Mouse (Mus musculus): ENCODE measurements around the gene Trp53bp1. TPM values are rescaled to one million over a fixed set of nuclear protein-coding genes. Genes with fewer than 3 reads are reported as not detected.

Trp53bp1 gene
- total and polyA plus RNA-seq, 2 experiments from 2014 or later: 20.3 to 74.4 TPM

- no peak for TF ChIP-seq EP300 (IDR thresholded peaks at IDR 0.05; ENCODE audit: low read depth)
- no peak for TF ChIP-seq CTCF (IDR thresholded peaks at IDR 0.05; ENCODE audit: low read depth)
- Histone ChIP-seq H3K27ac (ENCODE audit: low read depth) (no peak overlapping the region), H3K9me3 (replicated peaks; ENCODE audit: control insufficient read depth, low read length) (no peaks in the 10 kb centered on the region), H3K4me1 (ENCODE audit: control insufficient read depth, insufficient read depth) (no peaks in the 10 kb centered on the region), H3K4me2 (ENCODE audit: low read depth, low read length) (no peak overlapping the region), H3K27me3 (ENCODE audit: control insufficient read depth, insufficient read depth, low read length) (no peaks in the 10 kb centered on the region), H3K36me3 (replicated peaks; ENCODE audit: control insufficient read depth, insufficient read depth, low read length) (peaks cover 64% of the 10 kb centered on the region), H3K4me3 (ENCODE audit: low read depth, low read length) (no peak overlapping the region), H3K9ac (replicated peaks; ENCODE audit: low read depth, low read length) (no peak overlapping the region)
- no peak for DNase-seq (ENCODE audit: low spot score)
- no peak for ATAC-seq (ENCODE audit: insufficient read depth, low read depth)
- WGBS: 70% methylated on average over 5 of the region's 5 CpGs
Measured at GRCm38 (mm10) chr2:121183431-121183830, 87.8 kb downstream of the Trp53bp1 start.

- ATAC-seq (ENCODE audit: insufficient read depth, low read depth): no peak
- no peak for DNase-seq (ENCODE audit: low spot score)
- no peak overlapping the region for H3K4me3 ChIP-seq (ENCODE audit: low read depth, low read length)
- WGBS: 95% methylated on average over 3 of the region's 3 CpGs
- peaks cover 78% of the 10 kb centered on the region for H3K36me3 ChIP-seq (replicated peaks; ENCODE audit: control insufficient read depth, insufficient read depth, low read length)
- H3K9me3 ChIP-seq (replicated peaks; ENCODE audit: control insufficient read depth, low read length): no peaks in the 10 kb centered on the region
- no peak overlapping the region for H3K9ac ChIP-seq (replicated peaks; ENCODE audit: low read depth, low read length)
- H3K27me3 ChIP-seq (ENCODE audit: control insufficient read depth, insufficient read depth, low read length): no peaks in the 10 kb centered on the region
- no peaks in the 10 kb centered on the region for H3K4me1 ChIP-seq (ENCODE audit: control insufficient read depth, insufficient read depth)
- TF ChIP-seq EP300 (IDR thresholded peaks at IDR 0.05; ENCODE audit: low read depth) (no peak), CTCF (IDR thresholded peaks at IDR 0.05; ENCODE audit: low read depth) (no peak)
- no peak overlapping the region for H3K4me2 ChIP-seq (ENCODE audit: low read depth, low read length)
- no peak overlapping the region for H3K27ac ChIP-seq (ENCODE audit: low read depth)
Measured at GRCm38 (mm10) chr2:121178828-121179479, 92.3 kb downstream of the Trp53bp1 start.

- Histone ChIP-seq H3K9me3 (replicated peaks; ENCODE audit: control insufficient read depth, low read length) (no peaks in the 10 kb centered on the region), H3K27me3 (ENCODE audit: control insufficient read depth, insufficient read depth, low read length) (no peaks in the 10 kb centered on the region), H3K4me3 (ENCODE audit: low read depth, low read length) (peak within 1 kb of the TSS; percentile 95), H3K27ac (ENCODE audit: low read depth) (peak within 1 kb of the TSS; percentile 77), H3K36me3 (replicated peaks; ENCODE audit: control insufficient read depth, insufficient read depth, low read length) (peaks cover 28% of the 10 kb centered on the region), H3K4me1 (ENCODE audit: control insufficient read depth, insufficient read depth) (peaks cover 18% of the 10 kb centered on the region), H3K9ac (replicated peaks; ENCODE audit: low read depth, low read length) (peak within 1 kb of the TSS; percentile 81), H3K4me2 (ENCODE audit: low read depth, low read length) (peak within 1 kb of the TSS; percentile 89)
- whole genome bisulfite sequencing: under 1% methylated on average over 63 of the region's 66 CpGs
- peak; percentile 93 for DNase-seq (ENCODE audit: low spot score)
- TF ChIP-seq CTCF (IDR thresholded peaks at IDR 0.05; ENCODE audit: low read depth) (no peak; the same call in 1 of the 2 replicates), EP300 (IDR thresholded peaks at IDR 0.05; ENCODE audit: low read depth) (no peak)
- peak; percentile 94 for ATAC-seq (ENCODE audit: insufficient read depth, low read depth)
Measured at GRCm38 (mm10) chr2:121170980-121171742, 100.0 kb downstream of the Trp53bp1 start, which contains the start of gene Zscan29. TSS of gene Zscan29 (minus strand) at chr2:121171125.

GRCm38 (mm10) chr2:121170481-121170971 lies 100.7 kb downstream of the Trp53bp1 start, which contains the start of gene Tubgcp4:
TSS of gene Tubgcp4 (plus strand) at chr2:121170654.
- DNase-seq (ENCODE audit: low spot score) (peak; percentile 56), ATAC-seq (ENCODE audit: insufficient read depth, low read depth) (peak; percentile 27; the same call in 1 of the 2 replicates)
- under 1% methylated on average over 38 of the region's 38 CpGs for WGBS
- no peak for TF ChIP-seq CTCF (IDR thresholded peaks at IDR 0.05; ENCODE audit: low read depth)
- no peak for TF ChIP-seq EP300 (IDR thresholded peaks at IDR 0.05; ENCODE audit: low read depth)
- Histone ChIP-seq H3K36me3 (replicated peaks; ENCODE audit: control insufficient read depth, insufficient read depth, low read length) (peaks cover 27% of the 10 kb centered on the region), H3K4me2 (ENCODE audit: low read depth, low read length) (peak within 1 kb of the TSS; percentile 89), H3K4me3 (ENCODE audit: low read depth, low read length) (peak within 1 kb of the TSS; percentile 95), H3K27ac (ENCODE audit: low read depth) (peak within 1 kb of the TSS; percentile 77), H3K9ac (replicated peaks; ENCODE audit: low read depth, low read length) (peak within 1 kb of the TSS; percentile 81), H3K9me3 (replicated peaks; ENCODE audit: control insufficient read depth, low read length) (no peaks in the 10 kb centered on the region), H3K27me3 (ENCODE audit: control insufficient read depth, insufficient read depth, low read length) (no peaks in the 10 kb centered on the region), H3K4me1 (ENCODE audit: control insufficient read depth, insufficient read depth) (peaks cover 18% of the 10 kb centered on the region)

GRCm38 (mm10) chr2:121169902-121170301 lies 101.3 kb downstream of the Trp53bp1 start:
- H3K9me3 ChIP-seq (replicated peaks; ENCODE audit: control insufficient read depth, low read length): no peaks in the 10 kb centered on the region
- no peak for TF ChIP-seq EP300 (IDR thresholded peaks at IDR 0.05; ENCODE audit: low read depth)
- TF ChIP-seq CTCF (IDR thresholded peaks at IDR 0.05; ENCODE audit: low read depth): no peak
- no peak for ATAC-seq (ENCODE audit: insufficient read depth, low read depth)
- peak overlapping the region; percentile 81 for H3K9ac ChIP-seq (replicated peaks; ENCODE audit: low read depth, low read length)
- peaks cover 18% of the 10 kb centered on the region for H3K4me1 ChIP-seq (ENCODE audit: control insufficient read depth, insufficient read depth)
- H3K36me3 ChIP-seq (replicated peaks; ENCODE audit: control insufficient read depth, insufficient read depth, low read length): peaks cover 24% of the 10 kb centered on the region
- under 1% methylated on average over 9 of the region's 9 CpGs for WGBS
- peak overlapping the region; percentile 95 for H3K4me3 ChIP-seq (ENCODE audit: low read depth, low read length)
- peak overlapping the region; percentile 89 for H3K4me2 ChIP-seq (ENCODE audit: low read depth, low read length)
- peak overlapping the region; percentile 77 for H3K27ac ChIP-seq (ENCODE audit: low read depth)
- DNase-seq (ENCODE audit: low spot score): peak; percentile 16
- no peaks in the 10 kb centered on the region for H3K27me3 ChIP-seq (ENCODE audit: control insufficient read depth, insufficient read depth, low read length)
